Mouse (Mus musculus) layer of hippocampus, adult 18-20 months (tissue): Measurements from ENCODE around the gene Pdpk1. TPM values are rescaled to one million over a fixed set of nuclear protein-coding genes. Genes with fewer than 3 reads are reported as not detected.

Source experiments
- DNase-seq, 2 experiments: peaks; one replicate each; pipeline ENCODE4 v3.0.0; 2022; ENCODE audit warnings: low spot score in 2 of 2
- long read RNA-seq: library from polyadenylated mRNA; stranded (forward); transcript quantifications from one replicate; pipeline ENCODE4 v2.0.0, GENCODE M21; 2021
- total RNA-seq, 2 experiments: library from RNA; stranded (reverse); gene quantifications; 2 replicates each; pipeline ENCODE4 v1.2.3; 2021

Pdpk1 gene
- 100 to 1,000 TPM; 104 to 113 TPM for total RNA-seq
- long read RNA-seq, full-length matches to known transcripts = 27 of 54 reads
- long read RNA-seq, partial matches to known transcripts = 5 of 54 reads
- long read RNA-seq, other reads (novel, unspliced or antisense) = 22 of 54 reads

DNA sequence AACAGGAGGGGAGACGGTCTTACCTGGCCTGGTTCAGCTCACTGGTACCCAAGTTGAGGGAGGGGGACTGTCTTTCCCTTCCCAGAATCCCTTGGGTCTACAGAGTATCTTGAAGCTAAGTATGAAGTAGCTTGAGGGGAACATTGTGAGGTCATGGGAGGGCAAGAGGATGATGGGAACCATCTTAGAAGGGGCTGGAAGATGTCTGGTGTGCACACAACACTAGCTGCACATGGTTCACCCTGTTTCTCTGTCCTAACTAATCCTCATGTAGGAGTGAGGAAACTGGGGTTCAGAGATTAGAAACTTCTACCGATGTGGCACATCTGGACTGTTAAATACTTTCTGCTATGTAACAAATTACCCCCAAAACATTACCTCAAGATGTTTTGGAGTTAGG, at the start of gene Pdpk1:
Gene Pdpk1, minus strand, starts transcription at position 101 of the 400 bp plus-strand sequence.
- no peak for DNase-seq

DNA sequence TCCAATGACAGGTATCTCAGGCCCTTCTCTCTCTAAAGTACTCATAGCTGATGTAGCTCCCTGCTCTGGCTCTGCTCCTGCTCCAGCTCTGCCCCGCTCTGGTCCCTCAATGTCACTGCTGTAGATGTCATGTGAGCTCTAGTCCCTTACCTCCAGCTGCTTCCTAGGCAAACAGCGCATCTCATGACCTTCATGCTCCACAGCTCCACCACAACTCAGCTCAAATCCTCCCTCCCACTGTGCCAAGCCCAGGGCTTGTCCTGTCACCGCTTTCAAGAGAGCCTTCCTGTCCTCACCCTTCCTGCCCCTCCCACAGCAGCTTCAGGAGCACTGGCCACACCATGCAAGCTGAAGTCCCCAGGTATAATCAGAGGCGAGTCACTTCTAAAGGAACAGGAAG, 49.0 kb upstream of the Pdpk1 start:
- DNase-seq = no peak

DNA sequence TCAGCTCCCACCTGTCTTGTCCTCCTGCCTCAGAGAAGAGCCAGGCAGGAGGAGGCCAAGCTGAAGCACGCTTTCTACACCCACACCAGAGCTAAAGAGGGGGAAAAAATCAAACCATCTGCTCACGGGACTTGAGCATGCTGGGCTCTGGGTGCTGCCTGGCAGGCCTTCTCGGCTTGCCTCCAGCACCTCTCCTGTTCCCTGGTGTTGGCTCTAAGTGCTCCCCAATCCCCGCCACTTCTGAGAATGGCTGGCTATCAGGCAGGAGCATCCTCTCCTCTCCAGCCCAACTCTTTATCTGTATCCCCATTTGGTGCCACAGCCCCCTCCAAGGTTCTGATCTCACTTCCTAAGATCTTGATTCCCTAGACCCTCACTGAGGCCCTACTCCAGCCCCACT, 48.5 kb upstream of the Pdpk1 start:
- DNase-seq = peak; percentile 75 to 82

DNA sequence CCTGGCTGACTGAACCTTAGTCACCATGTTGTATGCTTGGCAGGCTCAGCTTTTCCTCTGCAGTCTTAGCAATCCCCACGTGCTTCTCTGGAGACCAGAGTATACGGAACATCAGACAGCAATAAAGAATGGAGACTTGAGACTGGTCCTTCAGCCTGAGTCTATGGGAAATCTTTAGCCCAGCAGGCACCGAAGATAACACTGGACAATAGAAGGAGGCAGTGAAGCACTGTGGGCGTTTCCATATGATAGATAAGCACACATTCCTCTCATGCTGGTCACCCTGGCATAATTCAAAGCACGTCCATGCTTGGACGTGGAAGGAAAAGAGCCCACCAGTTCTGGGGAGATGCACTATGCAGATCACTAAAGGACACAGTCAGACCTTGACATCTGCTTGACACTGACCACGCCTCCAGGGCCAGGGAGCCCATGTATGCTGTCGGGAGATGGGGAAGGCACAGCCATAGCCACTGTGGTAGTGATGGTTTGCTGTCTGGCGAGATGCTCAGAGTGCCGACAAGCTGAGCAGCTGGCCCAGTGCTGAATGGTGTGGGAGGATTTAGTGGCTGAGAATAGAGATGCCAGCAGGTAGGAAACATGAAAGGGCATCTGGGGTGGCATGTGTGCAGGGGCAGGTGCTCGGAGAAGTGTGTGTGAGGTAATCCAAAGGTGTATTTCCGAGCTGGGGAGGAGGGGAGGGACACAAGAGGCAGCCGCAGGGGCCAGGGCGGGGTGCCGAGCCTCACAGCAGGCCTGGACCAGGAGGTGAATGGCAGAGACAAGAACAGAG, 46.5 kb upstream of the Pdpk1 start:
- DNase-seq = peak in 1 of 2 experiments; percentile 47

DNA sequence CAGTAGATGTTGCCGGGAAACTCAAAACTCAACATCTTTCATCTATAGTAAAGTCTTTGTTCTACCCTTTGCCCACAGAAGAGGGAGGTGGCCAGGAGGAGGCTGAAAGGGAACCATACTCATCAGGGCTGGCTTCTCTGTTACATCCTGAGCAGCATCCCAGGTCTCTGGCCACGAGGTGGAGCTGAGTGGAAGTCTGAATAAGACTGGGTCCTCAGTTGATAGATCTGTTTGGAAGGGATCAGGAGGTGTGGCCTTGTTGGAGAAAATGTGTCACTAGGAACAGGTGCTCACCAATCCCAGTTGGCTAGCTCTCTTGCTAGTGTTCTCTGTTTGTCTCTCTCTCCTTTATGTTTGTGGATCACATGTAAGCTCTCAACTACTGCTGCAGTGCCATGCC, 44.6 kb upstream of the Pdpk1 start:
- no peak for DNase-seq

DNA sequence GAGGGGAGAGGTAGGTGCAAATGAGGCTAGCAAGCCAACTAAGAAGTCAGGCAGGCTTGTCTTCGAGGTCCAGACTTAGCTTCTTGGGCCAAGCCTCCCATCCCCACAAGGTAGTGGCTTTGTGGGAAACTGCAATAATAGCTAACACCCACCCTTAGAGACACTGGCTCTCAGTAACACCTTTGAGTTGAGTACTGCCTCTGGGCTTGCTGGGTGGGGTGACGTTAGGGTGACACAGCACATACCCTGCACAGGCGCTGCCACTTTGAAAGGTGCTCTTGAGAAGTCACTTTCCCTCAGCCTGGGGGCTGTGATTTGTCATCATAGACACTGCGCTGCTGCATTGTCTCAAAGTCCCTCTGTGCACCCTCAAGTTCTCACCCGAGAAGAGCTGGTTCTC, 43.0 kb upstream of the Pdpk1 start:
- no peak for DNase-seq

DNA sequence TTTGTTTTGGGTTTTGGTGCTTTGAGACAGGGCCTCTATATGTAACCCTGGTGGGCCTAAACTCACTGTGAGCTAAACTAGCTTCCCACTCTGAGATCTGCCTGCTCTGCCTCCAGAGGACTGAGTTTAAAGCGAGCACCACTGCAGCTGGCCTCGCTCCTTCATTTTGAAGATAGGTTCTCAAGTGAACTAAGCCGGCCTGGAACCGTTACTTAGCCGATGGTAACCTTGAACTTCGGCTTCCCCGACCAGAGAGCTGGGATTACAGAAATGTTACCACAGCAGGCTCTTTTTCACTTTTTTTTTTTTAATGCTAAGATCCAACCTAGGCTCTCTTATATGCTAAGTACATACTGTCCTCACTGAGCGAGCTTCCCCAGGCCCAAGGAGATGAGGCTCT, 42.5 kb upstream of the Pdpk1 start:
- no peak for DNase-seq

DNA sequence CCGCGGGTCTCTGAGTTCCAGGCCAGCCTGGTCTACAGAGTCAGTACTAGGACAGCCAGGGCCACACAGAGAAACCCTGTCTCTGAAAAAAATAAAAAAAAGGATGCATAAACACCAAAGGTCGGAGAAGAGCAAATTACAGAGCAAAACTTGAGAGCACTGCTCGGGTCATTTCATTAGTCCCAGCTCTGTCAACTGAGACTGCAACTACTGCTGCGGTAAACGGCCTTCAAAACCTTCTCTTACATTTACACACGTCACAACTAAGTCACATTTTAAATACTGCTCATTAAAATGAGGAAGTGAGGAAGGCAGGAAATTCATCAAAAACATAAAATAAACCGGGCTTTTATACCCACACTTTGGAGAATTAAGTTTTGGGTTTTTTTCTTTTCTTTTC, 42.1 kb upstream of the Pdpk1 start:
- DNase-seq = no peak

DNA sequence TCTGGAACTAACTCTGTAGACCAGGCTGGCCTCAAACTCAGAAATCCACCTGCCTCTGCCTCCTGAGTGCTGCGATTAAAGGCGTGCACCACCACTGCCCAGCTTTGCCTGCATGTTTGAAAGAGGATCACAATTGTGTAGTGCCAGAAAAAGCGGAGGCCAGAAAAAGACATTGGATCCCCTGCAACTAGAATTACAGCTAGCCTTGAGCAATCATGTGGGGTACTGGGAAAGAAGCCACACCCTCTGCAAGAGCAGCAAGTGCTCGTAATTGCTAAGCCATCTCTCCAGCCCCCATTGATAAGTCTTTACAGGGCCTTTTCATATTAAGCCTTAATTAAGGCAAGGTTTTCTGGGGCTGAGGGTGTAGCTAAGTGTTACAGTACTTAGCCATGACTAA, 40.8 kb upstream of the Pdpk1 start:
- no peak for DNase-seq

DNA sequence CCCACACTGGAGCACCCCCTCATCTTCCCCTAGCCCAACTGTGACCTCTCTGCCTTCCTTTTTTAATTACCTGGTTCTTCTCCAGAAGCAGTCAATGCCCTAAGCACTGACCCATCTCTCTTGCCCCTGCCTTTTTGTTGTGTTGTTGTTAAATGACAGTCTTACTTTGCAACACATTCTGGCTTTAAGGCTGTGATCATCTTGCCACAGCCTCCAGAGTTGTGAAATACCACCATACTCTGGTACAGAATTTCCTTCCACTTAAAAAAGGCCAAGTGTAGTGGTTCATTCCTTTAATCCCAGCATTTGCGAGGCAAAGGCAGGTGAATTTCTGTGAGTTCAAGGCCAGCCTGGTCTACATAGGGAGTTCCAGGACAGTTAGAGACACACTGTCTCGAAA, 40.2 kb upstream of the Pdpk1 start:
- DNase-seq = no peak

DNA sequence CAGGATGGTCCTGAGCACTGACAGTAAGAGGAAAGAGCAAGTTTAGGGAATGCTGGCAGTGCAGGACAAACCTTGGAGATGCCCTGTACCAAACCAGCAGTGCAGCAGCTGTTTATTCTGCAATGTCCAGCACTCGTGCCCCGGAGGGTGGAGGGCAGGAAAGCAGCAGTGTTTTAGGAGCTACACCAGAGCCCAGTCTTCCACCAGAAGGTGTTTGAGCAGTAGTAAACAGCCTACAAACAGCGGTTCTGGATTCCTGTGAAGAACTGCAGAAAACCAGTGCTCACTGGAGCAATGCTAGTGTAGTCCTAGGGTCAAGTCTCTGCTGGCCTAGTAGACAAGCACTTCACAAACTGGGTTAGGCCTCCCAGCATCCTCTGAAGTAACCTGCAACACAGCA, 23.5 kb upstream of the Pdpk1 start:
- DNase-seq = no peak

DNA sequence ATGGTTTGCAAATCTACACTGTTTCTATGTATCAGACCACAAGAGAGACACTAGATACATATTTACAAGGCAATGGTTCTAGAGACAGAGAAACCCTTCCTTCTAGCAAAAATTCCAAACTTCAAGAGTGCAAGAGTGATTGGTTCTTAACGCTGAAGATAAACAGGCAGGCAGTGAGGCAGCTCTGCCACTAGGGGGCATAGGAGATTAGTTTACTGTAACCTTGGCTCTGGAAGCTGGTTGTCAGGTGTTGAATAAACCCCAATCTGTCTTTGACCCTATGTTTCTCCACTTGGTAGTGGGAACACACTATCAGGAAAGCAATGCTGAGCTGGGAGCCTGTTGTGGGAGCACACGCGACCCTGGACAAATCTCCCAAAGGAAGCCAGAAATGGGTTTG, 22.7 kb upstream of the Pdpk1 start:
- peak; percentile 60 to 85 for DNase-seq

DNA sequence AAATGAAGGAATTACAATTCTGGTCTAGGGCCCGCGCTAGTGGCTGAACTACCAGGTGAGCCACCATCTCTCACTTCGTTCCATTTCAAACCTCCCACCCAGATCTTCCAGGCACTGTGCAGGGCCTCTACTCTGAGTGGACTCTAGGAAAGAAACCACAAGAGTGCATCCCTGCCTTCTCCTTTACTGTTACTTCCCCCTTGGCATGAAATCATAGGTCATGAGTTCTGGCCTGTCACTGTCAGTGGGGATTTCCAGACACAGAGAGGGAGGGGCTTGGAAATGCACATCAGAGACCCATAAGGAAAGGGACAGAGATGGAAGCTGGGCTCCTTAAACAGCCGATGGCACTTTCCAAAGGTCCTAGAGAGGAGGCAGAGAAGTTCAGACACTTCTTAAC, 21.0 kb upstream of the Pdpk1 start:
- DNase-seq = no peak

DNA sequence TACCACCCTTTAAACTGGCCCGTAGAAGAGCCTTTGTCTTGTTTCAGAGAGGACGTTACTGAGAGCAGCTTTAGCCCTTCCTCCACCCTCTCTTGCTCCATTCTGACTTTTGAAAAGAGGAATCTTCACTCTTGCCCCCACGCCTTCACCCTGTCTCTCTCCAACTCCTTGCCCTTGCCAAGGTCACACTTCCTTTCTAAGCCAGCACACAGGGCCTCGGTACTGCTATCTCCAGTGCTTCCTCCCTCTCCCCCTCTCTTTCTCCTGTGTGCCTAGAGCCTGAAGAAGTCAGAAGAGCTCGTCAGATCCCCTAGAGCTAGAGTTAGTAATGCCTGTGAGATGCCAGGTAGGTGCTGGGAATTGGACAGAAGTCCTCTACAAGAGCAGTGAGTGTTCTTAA, 20.0 kb upstream of the Pdpk1 start:
- no peak for DNase-seq

DNA sequence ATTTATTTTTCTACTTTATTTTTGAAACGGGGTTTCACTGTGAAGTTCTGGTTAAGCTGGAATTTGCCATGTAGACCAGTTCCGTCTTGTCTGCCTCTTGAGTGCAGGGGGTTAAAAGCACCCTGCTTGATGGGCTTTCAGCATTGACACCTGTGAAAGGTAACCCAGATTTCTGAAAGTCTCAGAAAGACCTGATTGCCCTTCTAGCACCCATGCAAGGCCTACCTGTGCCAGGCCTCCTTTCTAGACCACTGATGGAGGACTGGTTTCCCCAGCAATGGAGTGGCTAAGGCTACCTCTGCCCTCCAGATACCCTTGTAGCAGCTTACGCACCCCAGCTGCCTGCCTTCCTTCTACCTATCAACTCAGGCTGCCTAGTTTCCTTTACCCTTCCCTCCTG, 19.4 kb upstream of the Pdpk1 start:
- no peak for DNase-seq

DNA sequence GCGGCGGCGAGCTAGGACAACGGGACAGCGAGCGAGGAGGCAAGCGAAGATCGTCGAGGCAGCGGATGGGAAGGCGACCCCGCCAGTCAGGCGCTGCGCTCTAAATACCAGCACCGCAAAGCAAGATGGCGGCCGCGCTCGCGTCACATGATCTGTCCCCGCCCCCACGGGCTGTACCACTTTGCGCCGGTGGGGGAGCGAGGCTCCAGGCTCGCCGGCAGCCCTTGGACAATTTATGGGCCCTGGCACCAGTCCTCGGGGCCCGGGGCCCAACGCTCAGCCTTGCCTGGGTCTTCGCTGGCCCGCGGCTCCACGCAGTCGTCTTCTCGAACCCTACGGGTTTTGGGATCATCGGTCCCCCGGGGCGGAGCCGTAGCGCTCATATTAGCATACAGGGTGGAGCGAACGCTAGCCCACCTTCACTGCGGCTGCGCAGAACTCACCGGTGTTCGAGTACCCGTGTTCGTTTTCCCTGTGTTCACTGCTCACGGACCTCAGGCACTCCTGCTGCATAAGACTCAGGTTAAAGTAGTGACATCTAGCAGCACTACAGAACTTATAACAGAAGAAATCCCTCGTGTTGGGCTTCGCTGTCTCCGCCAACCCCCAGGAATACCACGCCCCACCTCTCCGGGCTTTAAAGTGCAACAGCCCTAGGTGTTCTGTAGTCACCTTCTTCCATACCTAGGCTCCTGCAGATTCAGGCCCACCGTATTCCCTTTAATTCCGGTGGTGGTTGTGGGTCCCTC, 18.8 kb upstream of the Pdpk1 start, which contains the start of gene Atp6v0c:
Gene Atp6v0c, minus strand, starts transcription at position 386 of the 749 bp plus-strand sequence.
- peak; percentile 91 to 98 for DNase-seq

DNA sequence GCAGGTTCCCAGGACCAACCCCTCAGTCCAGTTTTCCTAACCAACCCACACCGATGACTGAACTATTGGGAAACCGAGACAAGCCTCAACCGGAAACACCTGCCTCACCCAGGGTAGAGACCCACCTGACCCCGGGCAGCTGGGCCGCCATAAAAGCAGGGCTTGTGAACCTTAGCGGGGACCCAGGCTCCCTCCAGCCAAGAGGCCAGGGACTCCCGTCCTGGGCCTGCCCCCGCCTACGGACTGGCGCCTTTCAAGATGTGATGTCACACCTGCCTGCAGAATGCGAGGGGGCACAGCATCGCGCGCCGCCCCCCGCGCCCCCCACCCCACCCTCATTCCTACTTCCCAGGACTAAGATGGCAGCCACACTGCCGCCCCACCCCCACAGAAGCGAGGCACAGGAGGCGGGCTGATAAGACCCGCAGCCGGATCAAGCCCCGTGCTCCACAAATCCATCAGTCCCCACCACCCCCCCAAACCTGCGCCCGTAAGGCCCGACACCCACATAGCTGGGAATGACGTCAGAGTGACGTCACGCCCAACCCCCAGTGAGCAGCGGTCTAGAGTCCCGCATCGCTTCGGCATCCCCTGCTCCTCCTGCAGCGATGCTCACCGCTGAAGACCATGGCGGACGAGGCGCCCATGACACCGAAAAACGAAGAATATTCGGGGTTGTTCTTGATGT, 18.0 kb upstream of the Pdpk1 start:
- peak; percentile 56 to 81 for DNase-seq

DNA sequence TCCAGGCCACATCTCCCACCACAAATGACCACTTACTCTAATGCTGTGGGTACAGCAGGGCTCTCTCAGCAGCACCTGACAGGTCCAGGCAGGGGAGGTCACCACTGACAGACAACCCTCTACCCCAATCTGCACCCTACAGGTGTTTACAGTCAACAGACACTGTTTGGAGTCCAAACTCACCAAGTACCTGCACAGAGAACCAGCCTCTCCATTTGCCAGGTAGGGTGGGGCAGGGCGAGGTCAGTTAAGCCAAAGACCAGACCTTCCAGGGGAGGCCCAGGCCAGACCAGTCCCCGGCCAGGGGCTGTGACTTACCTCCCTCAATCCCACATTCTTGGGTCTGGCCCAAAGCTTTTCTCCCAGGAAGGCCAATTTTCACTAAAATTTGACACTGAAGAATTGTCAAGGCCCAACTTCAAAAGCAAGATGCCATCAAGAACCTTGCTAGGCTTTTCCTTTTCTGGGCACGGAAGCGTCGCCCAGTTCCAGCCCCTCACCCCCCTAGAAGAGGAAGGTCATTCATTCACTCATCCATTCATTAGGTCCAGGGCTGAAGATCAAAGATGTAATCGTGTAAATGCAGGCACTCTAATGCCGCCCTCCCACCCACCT, 17.3 kb upstream of the Pdpk1 start:
- DNase-seq = no peak

DNA sequence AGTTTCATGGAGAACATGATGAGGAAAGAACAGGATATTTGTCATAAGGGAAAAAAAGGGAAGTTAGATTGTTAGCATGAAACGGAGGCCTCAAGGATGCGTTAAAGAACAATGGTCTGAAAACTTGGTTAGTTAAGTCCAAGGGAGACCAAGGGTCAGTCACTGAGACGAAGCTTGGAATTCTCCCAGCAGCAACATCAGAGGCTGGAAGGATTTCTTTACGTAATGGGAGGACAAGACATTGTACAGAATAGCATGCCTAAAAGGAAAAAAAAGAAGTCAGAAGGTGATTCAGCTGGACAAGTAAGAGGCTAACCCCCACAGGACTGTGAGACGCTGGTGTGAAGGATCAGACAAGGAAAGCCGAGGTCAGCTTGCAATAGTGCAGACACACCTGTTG, 16.4 kb upstream of the Pdpk1 start:
- no peak for DNase-seq

DNA sequence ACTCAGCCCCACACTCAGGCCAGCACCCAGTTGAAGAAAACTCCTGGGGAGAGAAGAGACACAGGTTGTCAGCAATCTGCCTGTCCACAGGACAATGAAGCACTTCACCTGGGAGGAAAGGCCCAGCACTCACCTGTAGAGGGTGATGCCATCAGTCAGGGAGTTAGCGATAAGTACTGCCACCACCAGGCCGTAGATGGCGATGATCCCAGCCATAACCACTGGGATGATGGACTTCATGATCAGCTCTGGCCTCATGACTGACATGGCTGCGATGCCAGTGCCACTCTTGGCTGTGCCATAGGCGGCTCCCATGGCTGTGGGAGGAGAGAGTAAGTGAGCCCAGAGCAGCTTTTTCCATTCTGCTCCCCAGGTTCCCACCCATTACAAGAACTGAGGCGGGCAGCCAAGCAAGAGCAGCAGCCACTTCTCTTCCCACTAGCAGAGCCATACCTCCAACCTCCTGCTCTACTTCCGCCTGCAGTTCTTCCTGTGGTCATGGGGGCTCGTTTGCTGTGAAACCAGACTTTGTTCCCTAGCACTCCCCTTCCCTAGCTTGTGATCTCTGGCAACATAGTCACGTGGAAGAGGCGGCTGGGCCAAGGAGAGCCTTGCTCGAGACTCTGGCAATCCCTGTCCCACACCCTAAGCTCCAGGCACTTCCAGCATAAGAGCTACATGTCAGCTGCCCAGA, 14.0 kb upstream of the Pdpk1 start:
- DNase-seq = no peak
